Mouse (Mus musculus): ENCODE measurements around the gene Col6a2. TPM values are rescaled to one million over a fixed set of nuclear protein-coding genes. Genes with fewer than 3 reads are reported as not detected.

Gene Col6a2
- total and polyA plus RNA-seq, 2 experiments from 2014 or later, result 19.1 to 32.6 TPM

GRCm38 (mm10) chr10:76612473-76612872, 11.0 kb downstream of the Col6a2 start:
- DNase-seq (ENCODE audit: low spot score), result no peak
- no peaks in the 10 kb centered on the region for H3K36me3 ChIP-seq (ENCODE audit: insufficient read depth, low read length)
- H3K4me3 ChIP-seq (ENCODE audit: low read depth, low read length), result no peak overlapping the region
- no peak for ATAC-seq (ENCODE audit: low FRiP score)
- 94% methylated on average over 7 of the region's 7 CpGs for WGBS
- no peak for TF ChIP-seq CTCF (IDR thresholded peaks at IDR 0.05)
- H3K27ac ChIP-seq (ENCODE audit: low read depth, low read length), result no peak overlapping the region
- no peak overlapping the region for H3K4me2 ChIP-seq (ENCODE audit: low read depth, low read length, poor library complexity, severe bottlenecking)
- H3K27me3 ChIP-seq (ENCODE audit: insufficient read depth, low read length), result no peaks in the 10 kb centered on the region
- no peak overlapping the region for H3K9ac ChIP-seq (replicated peaks; ENCODE audit: low read length, poor library complexity, severe bottlenecking)
- H3K9me3 ChIP-seq (ENCODE audit: low read length), result no peaks in the 10 kb centered on the region
- no peaks in the 10 kb centered on the region for H3K4me1 ChIP-seq (ENCODE audit: insufficient read depth, low read length)

GRCm38 (mm10) chr10:76602690-76603089, 20.7 kb downstream of the Col6a2 start:
- no peak for TF ChIP-seq CTCF (IDR thresholded peaks at IDR 0.05)
- H3K36me3 ChIP-seq (ENCODE audit: insufficient read depth, low read length), result no peaks in the 10 kb centered on the region
- WGBS, result 85% methylated on average over 3 of the region's 3 CpGs
- no peaks in the 10 kb centered on the region for H3K4me1 ChIP-seq (ENCODE audit: insufficient read depth, low read length)
- no peak overlapping the region for H3K27ac ChIP-seq (ENCODE audit: low read depth, low read length)
- no peaks in the 10 kb centered on the region for H3K9me3 ChIP-seq (ENCODE audit: low read length)
- H3K4me3 ChIP-seq (ENCODE audit: low read depth, low read length), result no peak overlapping the region
- DNase-seq (ENCODE audit: low spot score) (no peak), ATAC-seq (ENCODE audit: low FRiP score) (no peak)
- H3K27me3 ChIP-seq (ENCODE audit: insufficient read depth, low read length), result no peaks in the 10 kb centered on the region
- H3K4me2 ChIP-seq (ENCODE audit: low read depth, low read length, poor library complexity, severe bottlenecking), result no peak overlapping the region
- H3K9ac ChIP-seq (replicated peaks; ENCODE audit: low read length, poor library complexity, severe bottlenecking), result no peak overlapping the region

- no peak overlapping the region for H3K4me3 ChIP-seq (ENCODE audit: low read depth, low read length)
- no peak overlapping the region for H3K4me2 ChIP-seq (ENCODE audit: low read depth, low read length, poor library complexity, severe bottlenecking)
- H3K4me1 ChIP-seq (ENCODE audit: insufficient read depth, low read length), result no peaks in the 10 kb centered on the region
- no peak overlapping the region for H3K27ac ChIP-seq (ENCODE audit: low read depth, low read length)
- no peaks in the 10 kb centered on the region for H3K9me3 ChIP-seq (ENCODE audit: low read length)
- H3K9ac ChIP-seq (replicated peaks; ENCODE audit: low read length, poor library complexity, severe bottlenecking), result no peak overlapping the region
- H3K27me3 ChIP-seq (ENCODE audit: insufficient read depth, low read length), result no peaks in the 10 kb centered on the region
- no peaks in the 10 kb centered on the region for H3K36me3 ChIP-seq (ENCODE audit: insufficient read depth, low read length)
- WGBS, result 92% methylated on average over 31 of the region's 31 CpGs
- ATAC-seq (ENCODE audit: low FRiP score) (no peak), DNase-seq (ENCODE audit: low spot score) (no peak)
- TF ChIP-seq CTCF (IDR thresholded peaks at IDR 0.05), result no peak
Observed at GRCm38 (mm10) chr10:76596338-76596737, 27.1 kb downstream of the Col6a2 start.

GRCm38 (mm10) chr10:76590197-76590596, 33.2 kb downstream of the Col6a2 start:
- H3K4me2 ChIP-seq (ENCODE audit: low read depth, low read length, poor library complexity, severe bottlenecking), result no peak overlapping the region
- ATAC-seq (ENCODE audit: low FRiP score) (no peak), DNase-seq (ENCODE audit: low spot score) (peak; percentile 1)
- WGBS, result 88% methylated on average over 11 of the region's 11 CpGs
- no peak overlapping the region for H3K27ac ChIP-seq (ENCODE audit: low read depth, low read length)
- no peaks in the 10 kb centered on the region for H3K9me3 ChIP-seq (ENCODE audit: low read length)
- H3K4me3 ChIP-seq (ENCODE audit: low read depth, low read length), result no peak overlapping the region
- no peak for TF ChIP-seq CTCF (IDR thresholded peaks at IDR 0.05)
- no peaks in the 10 kb centered on the region for H3K36me3 ChIP-seq (ENCODE audit: insufficient read depth, low read length)
- H3K4me1 ChIP-seq (ENCODE audit: insufficient read depth, low read length), result no peaks in the 10 kb centered on the region
- H3K9ac ChIP-seq (replicated peaks; ENCODE audit: low read length, poor library complexity, severe bottlenecking), result no peak overlapping the region
- no peaks in the 10 kb centered on the region for H3K27me3 ChIP-seq (ENCODE audit: insufficient read depth, low read length)

GRCm38 (mm10) chr10:76586190-76586589, 37.2 kb downstream of the Col6a2 start:
- H3K4me1 ChIP-seq (ENCODE audit: insufficient read depth, low read length), result no peaks in the 10 kb centered on the region
- no peaks in the 10 kb centered on the region for H3K9me3 ChIP-seq (ENCODE audit: low read length)
- TF ChIP-seq CTCF (IDR thresholded peaks at IDR 0.05), result no peak
- H3K9ac ChIP-seq (replicated peaks; ENCODE audit: low read length, poor library complexity, severe bottlenecking), result no peak overlapping the region
- WGBS, result 70% methylated on average over 1 of the region's 1 CpGs
- H3K4me3 ChIP-seq (ENCODE audit: low read depth, low read length), result no peak overlapping the region
- H3K27me3 ChIP-seq (ENCODE audit: insufficient read depth, low read length), result 0 out of 2 replicates have a peak, but pooled peaks cover 4% of the 10 kb centered on the region
- H3K27ac ChIP-seq (ENCODE audit: low read depth, low read length), result no peak overlapping the region
- DNase-seq (ENCODE audit: low spot score), result no peak
- ATAC-seq (ENCODE audit: low FRiP score), result no peak
- no peak overlapping the region for H3K4me2 ChIP-seq (ENCODE audit: low read depth, low read length, poor library complexity, severe bottlenecking)
- no peaks in the 10 kb centered on the region for H3K36me3 ChIP-seq (ENCODE audit: insufficient read depth, low read length)

- no peak for TF ChIP-seq CTCF (IDR thresholded peaks at IDR 0.05)
- ATAC-seq (ENCODE audit: low FRiP score) (no peak), DNase-seq (ENCODE audit: low spot score) (no peak)
- no peaks in the 10 kb centered on the region for H3K36me3 ChIP-seq (ENCODE audit: insufficient read depth, low read length)
- H3K27me3 ChIP-seq (ENCODE audit: insufficient read depth, low read length), result 0 out of 2 replicates have a peak, but pooled peaks cover 4% of the 10 kb centered on the region
- no peak overlapping the region for H3K27ac ChIP-seq (ENCODE audit: low read depth, low read length)
- peak overlapping the region; percentile 29; the same call in 1 of the 2 replicates for H3K4me2 ChIP-seq (ENCODE audit: low read depth, low read length, poor library complexity, severe bottlenecking)
- H3K4me1 ChIP-seq (ENCODE audit: insufficient read depth, low read length), result no peaks in the 10 kb centered on the region
- WGBS, result 15% methylated on average over 9 of the region's 10 CpGs
- no peak overlapping the region for H3K4me3 ChIP-seq (ENCODE audit: low read depth, low read length)
- no peak overlapping the region for H3K9ac ChIP-seq (replicated peaks; ENCODE audit: low read length, poor library complexity, severe bottlenecking)
- H3K9me3 ChIP-seq (ENCODE audit: low read length), result no peaks in the 10 kb centered on the region
Observed at GRCm38 (mm10) chr10:76584138-76584537, 39.3 kb downstream of the Col6a2 start.

All from midbrain, postnatal 0 days (tissue).